Mouse (Mus musculus) yolk sac, embryonic 10.5 days (tissue): ENCODE results near the gene Eps8l2.

Source experiments
- DNase-seq: peaks from one replicate; pipeline ENCODE4 v3.0.0-alpha.2; 2017; ENCODE audit warnings: low spot score

Gene Eps8l2

GRCm38 (mm10) chr7:141338576-141339131, at the start of gene Eps8l2:
Eps8l2 (plus strand) TSS chr7:141338880.
- peak; percentile 88 for DNase-seq

DNA sequence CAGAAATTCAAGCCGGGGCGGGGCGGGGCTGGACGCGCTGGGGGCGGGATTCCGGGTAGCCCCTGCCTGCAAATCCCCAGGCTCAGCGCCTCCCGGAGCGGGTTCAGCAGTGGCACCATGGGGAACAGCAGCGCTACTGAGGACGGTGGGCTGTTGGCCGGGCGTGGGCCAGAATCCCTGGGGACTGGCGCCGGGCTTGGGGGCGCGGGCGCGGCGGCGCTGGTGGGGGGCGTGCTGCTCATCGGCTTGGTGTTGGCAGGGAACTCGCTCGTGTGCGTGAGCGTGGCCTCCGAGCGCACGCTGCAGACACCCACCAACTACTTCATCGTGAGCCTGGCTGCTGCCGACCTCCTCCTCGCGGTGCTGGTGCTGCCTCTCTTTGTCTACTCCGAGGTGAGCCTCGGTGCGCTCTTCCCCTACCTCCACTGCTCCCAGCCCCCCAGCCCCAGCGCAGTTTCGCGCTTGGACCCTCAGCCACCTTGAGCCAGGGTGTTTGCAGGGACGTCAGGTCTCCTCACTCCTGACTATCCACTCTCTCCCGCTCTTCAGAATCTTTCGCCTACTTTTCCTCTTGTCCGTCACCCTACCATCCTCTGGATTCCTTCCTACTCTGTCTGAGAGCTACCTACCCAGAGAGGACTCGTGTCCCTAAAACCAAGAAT, 46.6 kb upstream of the Eps8l2 start, which contains the start of gene Drd4:
TSS of gene Drd4 (plus strand) at position 86 of the 662 bp plus-strand sequence.
- peak; percentile 35 for DNase-seq

GRCm38 (mm10) chr7:141292583-141293388, 45.9 kb upstream of the Eps8l2 start:
- DNase-seq = no peak

- peak; percentile 19 for DNase-seq
Observed at GRCm38 (mm10) chr7:141293852-141294471, 44.7 kb upstream of the Eps8l2 start.

- no peak for DNase-seq
Observed at GRCm38 (mm10) chr7:141294479-141294878, 44.2 kb upstream of the Eps8l2 start.

GRCm38 (mm10) chr7:141297926-141298650, 40.6 kb upstream of the Eps8l2 start:
- no peak for DNase-seq

- no peak for DNase-seq
Observed at GRCm38 (mm10) chr7:141299175-141299574, 39.5 kb upstream of the Eps8l2 start.

DNA sequence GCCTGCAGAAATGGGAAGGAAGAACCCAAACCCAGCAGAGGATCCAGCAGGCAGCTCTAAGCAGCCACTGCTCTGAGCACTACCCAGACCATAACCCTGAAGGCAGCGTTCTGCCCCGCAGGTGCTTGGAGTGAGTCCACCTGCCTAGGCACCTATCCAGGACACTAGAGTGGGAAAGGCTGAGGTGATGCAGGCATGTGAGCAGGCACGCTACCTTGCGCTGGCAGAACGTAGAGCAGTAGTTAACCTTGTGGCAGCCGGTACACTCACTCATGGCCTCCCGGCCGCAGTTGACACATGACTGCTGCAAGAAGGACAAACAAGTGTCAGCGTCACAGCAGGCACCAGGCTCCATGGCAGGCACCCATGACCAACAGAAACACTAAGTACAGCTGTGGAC, 37.3 kb upstream of the Eps8l2 start:
- DNase-seq = no peak

DNA sequence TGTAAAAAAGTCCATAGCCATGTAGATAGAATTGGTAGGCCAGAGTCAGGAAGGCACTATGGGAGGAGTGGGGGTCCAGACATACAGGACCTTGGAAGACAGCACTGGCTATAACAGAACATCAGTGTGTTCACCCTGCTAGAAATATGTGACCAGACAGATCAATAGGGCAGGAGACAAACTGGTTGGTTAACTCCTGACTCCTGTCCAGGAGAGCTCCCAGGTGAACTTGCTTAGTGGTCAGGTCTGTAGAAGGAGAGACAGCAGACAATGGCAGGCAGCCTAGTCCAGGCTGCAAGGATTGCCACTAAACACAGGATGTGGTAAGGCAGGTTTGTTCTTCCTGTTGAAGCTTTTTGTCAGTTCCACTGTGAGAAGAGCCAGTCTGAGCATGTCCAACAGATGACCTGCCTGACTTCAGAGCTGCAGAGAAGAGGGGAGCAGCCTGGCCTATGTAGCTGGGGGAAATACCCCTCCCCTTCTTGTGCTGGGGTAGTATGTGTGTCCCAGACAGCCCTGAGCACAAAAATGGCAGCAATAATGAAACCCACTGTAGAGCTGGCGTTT, 35.9 kb upstream of the Eps8l2 start:
- no peak for DNase-seq

DNA sequence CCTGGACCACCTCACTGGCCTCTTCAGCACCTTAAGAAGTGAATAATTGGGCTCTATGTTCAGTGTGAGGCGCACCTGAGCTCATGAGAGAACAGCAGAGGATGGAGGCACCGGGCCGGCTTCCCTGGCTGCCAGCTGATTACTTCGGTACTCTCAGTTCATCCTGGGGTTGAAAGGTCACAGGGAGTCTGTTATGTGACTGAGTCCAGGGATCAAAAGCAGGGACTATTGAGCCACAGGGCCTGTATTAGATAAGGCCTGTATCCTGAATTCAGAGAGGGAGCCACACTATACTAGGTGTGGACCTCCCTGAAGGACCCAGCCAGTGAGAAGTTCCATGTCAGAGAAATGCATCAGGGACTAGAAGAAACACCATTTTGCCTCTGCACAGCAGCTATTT, 34.1 kb upstream of the Eps8l2 start:
- DNase-seq = no peak

DNA sequence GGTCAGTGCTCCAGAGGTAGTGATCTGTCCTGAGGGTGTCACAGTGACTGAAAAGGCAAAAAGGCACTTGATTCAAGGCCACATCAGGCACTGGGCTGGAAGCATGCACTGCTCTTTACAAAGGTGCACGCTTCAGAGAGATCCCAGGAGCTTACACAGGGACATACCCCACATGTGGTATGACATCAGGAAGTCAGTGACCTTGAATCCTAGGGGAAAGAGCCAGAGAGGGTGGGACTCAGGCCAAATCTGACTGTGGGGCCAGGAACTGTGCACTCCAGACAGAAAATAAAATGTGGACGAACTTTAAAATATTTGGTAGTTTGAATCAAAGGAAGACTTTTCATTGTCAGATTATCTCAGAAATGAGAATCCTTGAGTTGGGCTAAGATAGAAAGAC, 24.3 kb upstream of the Eps8l2 start:
- no peak for DNase-seq

- no peak for DNase-seq
Observed at GRCm38 (mm10) chr7:141315076-141315475, 23.6 kb upstream of the Eps8l2 start.

DNA sequence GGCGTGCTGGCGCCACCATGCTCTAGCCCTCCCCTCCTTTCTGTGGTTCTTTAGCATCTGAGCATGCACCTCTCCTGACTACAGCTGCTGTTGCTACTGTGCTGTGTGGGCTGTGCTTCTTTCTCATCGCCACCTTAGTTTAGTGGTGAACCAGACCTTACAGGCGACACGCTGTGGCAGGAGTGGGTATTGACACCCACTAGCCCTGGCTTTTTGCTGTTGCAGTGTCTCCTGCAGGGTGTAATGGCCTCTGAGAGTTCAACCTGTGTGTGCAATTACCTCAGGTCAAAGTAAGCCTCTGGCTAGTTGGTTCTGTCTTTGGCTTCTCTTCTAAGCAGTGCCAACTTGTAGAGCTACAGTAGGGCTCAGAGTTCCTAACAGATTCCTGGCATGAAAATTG, 22.7 kb upstream of the Eps8l2 start:
- no peak for DNase-seq

- no peak for DNase-seq
Observed at GRCm38 (mm10) chr7:141317619-141318132, 21.0 kb upstream of the Eps8l2 start.

- no peak for DNase-seq
Observed at GRCm38 (mm10) chr7:141319446-141319845, 19.2 kb upstream of the Eps8l2 start.

DNA sequence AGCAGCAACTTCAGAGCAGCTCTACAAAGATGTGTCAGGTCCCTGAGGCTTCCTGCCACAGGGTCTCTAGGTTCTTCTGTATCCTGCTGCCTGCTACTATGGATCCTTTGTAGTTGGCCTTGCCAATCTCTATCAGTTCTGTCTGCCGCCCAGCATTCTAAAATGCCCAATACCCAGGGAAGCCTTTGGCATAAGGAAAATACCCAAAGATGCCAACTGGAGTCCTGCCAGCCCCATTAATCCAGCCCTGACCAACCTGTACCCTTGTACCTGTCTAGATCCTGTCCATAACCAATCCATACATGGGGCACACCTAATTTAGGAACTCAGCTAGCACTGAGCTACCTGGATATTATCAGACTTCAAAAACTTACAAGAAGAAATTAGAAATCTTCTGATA, 14.0 kb upstream of the Eps8l2 start:
- DNase-seq = no peak

- DNase-seq = no peak
Observed at GRCm38 (mm10) chr7:141326546-141327446, 11.9 kb upstream of the Eps8l2 start.

GRCm38 (mm10) chr7:141327469-141328372, 11.0 kb upstream of the Eps8l2 start, which contains the start of the genes Deaf1 and Tmem80:
Deaf1 (minus strand) TSS chr7:141327690.
Tmem80 (plus strand) TSS chr7:141327739.
- peak; percentile 97 for DNase-seq

GRCm38 (mm10) chr7:141328373-141328990, 10.2 kb upstream of the Eps8l2 start:
- DNase-seq = no peak
